Mouse (Mus musculus): ENCODE results near the gene Tle3.

DNA sequence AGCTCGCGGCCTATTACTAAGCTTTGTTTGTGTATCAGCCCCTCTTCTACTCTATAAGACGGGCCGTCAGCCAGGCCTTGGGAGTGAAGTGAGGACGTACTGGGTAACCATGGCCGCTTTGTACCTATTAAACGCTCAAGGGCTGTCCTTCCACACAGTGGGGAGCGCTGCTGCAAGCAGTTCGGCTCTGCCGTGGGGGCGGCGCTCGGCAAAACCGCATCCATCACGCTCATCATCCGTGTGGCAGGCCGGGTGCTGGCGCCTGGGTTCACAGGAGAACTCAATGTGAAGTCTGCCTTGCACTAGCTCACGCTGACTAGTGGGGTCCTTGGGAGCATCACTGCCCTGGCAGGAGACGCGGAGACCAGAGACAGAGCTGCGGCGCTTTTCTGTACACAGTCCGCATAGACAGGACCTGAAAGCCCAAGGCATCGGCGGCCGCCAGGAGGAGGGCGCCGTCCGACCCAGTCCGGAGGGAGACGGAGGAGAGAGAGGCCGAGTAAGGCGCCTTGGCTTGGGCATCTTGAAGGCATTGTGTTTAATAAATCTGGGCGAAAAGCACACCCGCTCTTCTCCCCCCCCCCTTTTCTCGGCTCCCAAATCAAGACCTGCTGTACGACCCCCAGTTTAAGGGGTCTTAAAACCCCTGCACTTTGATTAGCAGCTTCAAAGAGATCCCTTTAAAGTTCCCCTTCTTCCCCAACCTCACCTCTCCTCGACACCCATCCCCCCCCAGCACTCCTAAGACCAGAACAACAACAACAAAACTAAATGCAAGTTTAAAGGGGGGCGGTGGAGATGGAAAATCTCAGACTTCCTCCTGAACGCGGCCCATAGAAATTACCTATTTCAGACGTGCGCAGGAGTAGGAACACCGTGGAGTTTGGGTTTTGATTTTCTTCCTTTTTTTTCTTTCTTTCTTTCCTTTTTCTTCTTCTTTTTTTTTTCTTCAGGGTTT is 2.6 kb upstream of the Tle3 start:
- TF ChIP-seq CTCF (IDR thresholded peaks at IDR 0.05; ENCODE audit: borderline replicate concordance, insufficient read depth, low read length) (no peak), POLR2A (IDR thresholded peaks at IDR 0.05; ENCODE audit: low read depth, low read length) (peak; percentile 48; the same call in 1 of the 2 replicates)

Data from embryonic fibroblast, embryonic 13.5 days (primary cell).